Mouse (Mus musculus) heart, adult 2 months (tissue): Measurements from ENCODE around the gene Pif1.

Experiments used
- CTCF ChIP-seq: fragments of 200-600 bp; IDR thresholded peaks from 2 replicates; pipeline ENCODE4 v1.8.1; 2022; ENCODE audit warnings: antibody characterized with exemption, mild to moderate bottlenecking, moderate library complexity
- EP300 ChIP-seq: fragments of 200-500 bp; IDR thresholded peaks from 2 replicates; pipeline ENCODE4 v1.6.1; 2011; ENCODE audit warnings: low read depth, low read length, control low read depth; ENCODE audit not compliant: insufficient read depth

DNA sequence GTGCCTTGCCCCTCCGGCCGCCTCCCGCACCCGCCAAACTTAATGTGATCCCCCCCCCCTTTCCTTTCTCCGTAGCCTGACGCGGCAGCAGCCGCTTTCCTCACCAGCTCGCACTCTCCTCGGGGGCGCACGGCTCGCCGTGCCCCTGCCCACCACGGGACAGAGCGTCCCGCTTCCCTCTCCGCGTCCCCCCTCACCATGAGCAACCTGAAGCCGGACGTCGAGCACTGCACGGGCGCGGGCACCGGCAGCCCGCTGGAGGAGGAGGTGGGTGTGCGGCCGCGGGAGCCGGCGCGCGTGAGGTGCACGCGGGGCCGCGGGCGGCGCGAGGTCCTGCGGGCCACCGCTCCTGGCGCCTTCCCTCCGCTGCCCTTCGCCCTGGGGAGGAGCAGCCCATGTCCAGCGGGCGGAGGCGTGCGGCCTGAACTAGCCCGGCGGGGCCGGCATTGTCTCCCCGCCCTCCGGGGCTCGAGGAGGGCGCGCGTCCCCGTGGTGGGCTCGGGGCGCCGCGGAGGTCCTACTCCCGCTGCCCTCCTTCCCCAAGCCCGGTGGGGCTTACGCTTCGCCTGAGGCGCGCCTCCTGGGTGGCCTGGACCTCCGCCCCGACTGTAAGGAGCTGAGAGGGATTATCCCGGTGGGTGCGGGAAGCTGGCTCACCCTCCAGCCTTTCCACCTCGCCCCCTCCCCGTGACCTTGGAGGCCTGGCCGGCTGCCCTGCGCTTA, 43.8 kb downstream of the Pif1 start:
- no peak for TF ChIP-seq EP300
- no peak for TF ChIP-seq CTCF
